Mouse (Mus musculus): Measurements from ENCODE around the gene Mak.
A peak's percentile ranks its signal among the peaks of the same experiment; 100 is the strongest.

Mak gene

DNA sequence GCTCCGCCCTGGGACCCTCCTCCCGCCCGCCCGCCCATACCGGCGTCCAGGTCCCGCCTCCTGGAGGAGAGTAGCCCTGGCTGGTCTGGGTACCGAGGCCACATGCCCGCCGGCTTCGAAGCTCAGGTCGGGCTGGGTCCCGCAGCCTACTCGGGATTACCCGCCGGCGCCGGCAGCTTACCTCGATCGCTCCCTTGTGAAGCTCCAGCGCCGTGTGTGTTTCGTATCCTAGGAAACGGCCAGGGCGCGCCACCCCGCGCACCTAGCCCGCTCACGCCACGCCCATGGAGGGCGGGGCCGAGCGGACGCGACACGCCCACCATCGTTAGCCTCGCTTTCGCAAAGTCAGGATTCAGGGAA is at the start of gene Mak:
Gene Mak (minus strand): TSS at position 286 of the 360 bp plus-strand sequence.
- peak; percentile 87 for DNase-seq

DNA sequence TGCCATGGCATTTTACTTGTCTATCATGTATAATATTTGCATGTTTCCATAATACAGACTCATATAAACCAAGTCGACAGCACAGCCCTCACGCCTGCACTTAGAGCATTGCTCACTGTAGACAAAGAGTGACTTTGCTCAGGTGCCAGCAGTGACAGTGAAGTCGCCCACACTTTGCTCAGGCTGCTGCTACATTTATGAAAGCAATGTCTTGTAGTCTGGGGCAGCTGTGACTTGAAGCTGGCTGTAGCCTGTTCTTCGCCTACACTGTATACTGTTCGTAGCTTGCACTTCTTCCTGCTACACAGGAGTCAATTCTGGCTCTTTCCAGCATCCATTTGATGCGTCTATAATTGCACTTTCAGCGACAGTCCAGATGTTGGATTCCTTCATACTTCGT is 49.6 kb upstream of the Mak start:
- no peak for DNase-seq

DNA sequence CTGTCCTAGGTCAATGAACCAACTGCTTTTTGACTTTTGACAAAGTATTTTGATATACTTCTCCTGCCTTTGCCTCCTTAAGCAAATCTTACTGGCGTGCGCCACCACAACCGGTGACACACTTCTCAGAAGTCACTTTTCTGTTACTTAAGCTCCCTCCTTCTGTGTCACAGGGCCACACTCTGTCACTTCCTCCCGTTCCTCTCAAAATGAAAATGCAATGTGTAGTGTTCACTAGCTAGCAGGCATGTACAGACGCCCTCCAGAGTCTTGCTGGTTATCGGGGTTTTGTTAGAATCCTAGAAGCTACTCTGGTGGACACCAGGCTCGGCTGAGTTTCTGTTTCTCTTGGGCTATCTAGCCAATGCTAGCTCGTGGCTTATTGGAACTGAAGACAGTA is 48.8 kb upstream of the Mak start:
- no peak for DNase-seq

DNA sequence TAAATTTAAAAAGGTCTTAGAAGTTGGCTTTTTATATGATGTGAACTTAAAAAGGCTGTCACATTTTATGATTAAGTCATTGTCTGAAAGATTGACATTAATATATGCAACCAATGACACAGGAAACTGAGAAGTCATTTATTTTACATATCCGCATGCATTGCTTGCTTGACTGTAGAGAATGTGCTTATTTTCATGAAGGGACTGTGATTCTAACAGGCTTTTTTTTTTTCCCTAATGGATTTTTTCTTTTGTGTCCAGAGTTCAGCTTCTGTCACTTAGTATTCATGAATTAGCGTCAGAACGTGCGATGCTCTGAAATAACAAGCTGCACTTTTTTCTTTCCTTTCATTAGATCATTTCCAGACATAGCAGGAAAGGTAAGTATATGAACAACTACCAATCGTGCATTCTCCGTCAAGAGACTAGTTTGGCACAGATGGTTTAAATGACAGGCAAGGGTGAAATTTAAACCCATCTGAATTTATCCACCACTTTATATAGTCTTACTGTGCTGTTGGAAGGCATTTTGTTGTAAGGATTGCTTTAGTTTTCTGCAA is 44.2 kb upstream of the Mak start:
- no peak for DNase-seq

DNA sequence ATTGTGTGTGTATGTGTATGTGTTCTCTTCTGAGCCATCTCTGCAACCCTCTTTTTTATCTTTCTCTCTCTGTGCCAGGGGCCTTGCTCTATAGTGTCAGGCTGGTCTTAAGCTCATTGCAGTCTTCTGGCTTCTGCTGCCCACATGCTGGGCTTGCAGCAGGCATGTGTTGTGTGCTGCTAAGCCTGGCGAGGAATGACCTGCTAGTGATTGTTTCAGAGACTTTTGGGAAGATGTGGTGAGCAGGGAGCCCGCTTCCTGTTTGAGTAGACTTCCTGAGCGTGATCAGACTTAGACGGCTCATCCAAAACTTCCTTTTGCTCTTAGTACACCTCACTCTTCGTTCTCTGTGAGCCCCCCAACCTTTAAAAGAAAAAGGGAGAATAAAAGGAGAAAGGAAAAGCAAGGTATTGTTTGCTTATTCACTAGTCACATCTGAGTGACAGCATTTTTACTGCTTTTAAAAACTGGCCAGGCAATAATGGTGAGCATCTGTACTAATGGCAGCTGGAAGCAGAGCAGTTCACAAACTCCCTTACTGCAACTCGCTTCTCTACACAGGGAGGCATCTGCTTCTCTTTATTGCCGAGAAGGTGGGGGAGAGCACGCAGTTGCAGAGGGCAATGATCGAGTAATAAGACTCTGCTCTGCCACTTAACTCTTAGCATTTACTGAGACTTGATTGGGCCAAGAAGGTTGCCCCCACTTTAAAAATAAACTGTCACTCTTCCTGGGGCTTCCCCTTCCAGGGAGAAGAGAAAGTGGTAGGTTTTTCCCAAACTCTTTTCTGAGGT is 39.8 kb upstream of the Mak start:
- DNase-seq: no peak

DNA sequence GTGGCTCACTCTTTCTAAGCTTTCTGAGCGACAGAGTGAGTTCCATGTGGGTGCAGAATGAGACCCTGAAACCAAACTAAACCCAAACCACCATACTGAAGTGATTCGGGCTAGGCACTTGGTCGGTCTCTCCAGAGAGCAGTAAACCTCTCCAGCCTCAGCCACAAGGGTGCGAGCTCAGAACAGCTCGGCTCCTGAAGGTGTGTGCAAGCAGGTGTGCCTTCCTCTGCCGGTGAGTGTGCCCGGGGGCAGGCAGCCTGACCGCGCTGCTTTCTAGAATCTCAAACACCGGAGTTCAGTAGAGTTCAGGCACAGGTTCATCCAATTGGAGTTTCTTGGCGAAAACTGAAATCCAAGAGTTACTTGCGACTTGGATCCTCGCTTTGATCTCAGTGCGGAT is 34.4 kb upstream of the Mak start, which contains the start of gene Sycp2l:
Gene Sycp2l (plus strand): TSS at position 368 of the 400 bp plus-strand sequence.
- no peak for DNase-seq

DNA sequence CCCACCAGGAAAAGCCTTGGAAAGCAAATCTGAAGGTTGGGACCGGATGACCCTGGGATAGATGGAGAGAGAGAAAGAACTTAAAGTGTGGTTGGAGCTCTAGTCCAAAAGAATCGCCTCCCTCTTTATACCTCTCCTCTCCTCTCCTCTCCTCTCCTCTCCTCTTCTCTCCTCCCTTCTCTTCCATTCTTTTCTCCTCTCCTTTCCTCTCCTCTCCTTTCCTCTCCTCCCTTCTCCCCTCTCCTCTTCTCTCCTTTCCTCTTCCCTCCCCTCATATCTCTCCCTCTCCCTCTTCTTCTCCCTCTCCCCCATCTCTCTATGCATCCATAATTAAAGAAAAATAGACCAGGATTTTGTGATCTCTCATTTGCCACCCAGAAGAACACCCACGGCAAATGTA is 31.4 kb upstream of the Mak start, which contains the start of gene Gcm2:
Gene Gcm2 (minus strand): TSS at position 101 of the 400 bp plus-strand sequence.
- DNase-seq: no peak

DNA sequence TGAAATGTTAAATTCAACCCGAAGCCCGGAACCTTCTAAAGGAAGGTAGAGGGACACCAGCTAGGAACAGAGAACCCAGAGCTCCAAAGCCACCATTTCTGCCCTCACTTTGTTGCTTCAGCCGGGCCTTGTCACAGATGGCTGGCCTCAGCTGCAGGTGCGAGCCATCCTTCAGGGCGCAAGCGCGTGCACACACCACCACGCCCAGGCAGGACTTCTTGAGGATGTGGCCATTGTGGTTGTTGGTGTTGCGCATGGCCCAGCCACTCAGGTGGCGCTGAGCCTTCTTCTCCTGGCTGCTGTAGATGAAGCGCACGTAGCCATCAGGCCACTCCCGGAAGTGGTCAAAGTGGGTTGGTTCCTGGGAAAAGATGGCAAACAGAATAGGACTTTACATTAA is 26.0 kb upstream of the Mak start:
- no peak for DNase-seq

DNA sequence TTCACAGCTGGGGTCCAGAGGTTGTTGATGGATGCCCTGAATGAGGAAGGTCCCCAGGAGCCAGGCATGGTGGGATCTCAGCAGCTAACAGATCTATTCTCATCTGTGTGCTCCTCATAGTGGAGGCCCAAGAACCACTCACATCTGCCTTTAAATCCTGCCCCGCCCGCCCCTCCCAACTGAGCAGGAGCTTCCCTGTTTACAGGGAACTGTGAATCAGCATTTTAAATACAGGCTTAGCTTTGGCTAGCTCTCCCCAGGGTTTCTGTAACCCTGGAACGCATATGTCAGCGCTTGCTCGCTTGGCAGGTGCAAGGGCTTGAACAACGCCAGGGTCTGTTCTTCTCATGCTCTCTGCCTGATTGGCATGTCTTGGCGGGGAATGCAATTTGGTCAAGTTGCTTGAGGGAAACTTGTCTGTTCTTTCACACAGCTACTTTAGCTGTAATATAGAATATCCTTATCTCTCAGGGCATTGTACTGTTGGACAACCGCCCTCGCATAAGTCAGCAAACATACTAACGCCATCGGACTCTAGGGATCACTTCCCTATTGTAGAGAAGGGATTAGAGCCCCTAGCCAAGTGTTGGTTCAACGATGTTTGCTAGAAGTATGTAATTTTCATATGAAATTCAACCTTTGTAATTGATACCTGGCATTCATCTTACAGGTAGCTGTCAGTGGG is 24.5 kb upstream of the Mak start:
- DNase-seq: peak; percentile 74

DNA sequence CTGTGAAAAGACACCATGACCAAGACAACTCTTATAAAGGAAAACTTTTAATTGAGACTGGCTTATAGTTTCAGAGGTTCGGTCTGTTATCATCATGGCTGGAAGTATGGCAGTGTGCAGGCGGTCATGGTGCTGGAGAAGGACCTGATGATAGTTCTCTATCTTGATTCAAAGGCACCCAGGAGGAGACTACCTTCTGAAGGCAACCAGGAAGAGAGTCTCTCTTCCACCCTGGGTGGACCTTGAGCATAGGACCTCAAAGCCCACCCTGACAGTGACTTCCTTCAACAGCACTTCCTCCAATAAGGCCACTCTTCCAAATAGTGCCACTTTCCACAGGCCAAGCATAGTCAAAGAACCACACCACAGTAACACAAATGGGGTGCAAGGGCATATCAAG is 20.5 kb upstream of the Mak start:
- DNase-seq: no peak

DNA sequence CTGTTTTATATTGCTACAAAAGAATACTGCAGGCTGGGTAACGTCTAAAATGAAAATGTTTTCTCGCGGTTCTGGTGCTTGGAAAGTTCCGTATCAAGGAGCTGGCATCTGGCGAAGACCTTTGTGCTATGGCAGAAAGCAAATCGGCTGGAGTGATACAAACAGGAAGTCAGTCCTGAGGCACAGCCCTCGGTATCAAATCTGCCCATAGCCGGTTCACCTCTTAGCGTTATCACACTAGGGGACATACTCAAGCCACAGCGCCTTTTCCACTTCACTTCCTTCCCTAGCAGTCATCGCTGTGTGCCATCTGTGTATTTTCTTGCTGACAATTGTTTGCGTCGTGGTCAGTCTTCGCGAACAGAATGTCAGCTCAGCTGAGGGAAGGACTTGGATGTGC is 18.8 kb upstream of the Mak start:
- peak; percentile 13 for DNase-seq

DNA sequence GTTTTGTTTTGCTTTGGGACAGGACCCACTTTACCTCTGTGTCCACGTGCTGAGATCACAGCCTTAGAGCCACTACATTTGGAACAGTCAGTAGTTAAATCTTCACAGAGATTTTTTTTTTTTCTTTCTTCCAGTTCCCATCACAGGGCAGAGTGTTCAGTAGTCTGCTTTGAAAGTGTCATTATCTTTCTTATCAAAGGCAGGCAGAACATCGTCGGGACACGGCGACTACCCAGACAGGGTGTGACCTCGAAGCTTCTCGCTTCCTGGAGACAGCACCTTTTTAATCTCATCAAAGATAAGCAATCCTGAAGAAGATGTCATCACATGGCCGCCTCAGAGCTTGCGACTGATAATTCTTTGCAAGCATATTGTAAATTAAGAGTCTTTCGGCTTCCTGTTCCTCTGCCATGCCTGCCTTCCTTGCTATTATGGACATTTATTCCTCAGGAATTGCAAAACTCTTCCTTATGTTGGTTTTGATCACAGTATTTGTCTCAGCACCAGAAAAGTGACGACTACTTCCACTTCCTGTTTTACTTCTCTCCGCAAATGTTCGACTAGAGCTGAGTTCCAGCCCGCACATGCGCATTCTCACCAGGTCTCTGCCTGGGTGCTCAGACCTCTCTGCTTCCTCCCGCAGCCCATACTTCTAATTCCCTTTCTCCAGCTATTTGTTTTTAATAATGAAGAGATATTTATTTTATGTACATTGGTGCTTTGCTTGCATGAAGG is 18.0 kb upstream of the Mak start:
- DNase-seq: peak; percentile 45

DNA sequence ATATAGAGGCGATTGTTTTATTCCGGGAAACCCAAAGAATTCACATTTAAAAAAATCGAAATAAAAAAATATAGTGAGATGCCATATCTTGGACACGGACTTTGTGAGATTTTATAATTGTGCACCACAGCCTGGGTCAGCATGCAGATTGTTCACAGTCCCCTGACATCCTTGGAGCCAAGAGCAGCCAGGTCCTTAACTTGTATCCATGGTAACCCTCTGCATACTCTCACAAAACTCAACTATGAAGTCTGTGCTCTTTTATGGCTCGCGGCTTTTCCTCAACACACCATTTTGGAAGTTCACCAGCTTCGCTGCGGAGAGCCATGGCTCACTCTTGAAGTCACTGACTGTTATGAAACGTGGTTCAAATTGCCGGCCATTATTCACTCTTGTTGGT is 14.7 kb upstream of the Mak start:
- no peak for DNase-seq

DNA sequence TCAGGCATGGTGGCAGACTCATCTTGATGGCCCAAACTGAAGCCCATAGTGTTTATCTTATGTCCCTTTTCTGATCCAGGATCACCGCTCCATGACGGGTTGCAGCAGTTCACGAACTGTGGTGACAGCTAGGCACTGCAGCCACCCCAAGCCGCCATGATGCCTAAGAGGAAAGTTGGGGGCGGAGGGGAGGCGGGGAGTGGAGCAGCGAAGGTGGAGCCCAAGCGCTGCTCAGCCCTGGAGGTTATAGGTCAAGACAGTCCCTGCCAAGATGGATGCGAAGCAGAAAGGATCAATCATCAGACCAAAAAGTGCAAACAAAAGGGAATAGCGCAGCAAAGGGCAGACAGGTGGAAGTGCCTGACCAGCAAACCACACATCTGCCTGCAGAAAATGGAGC is 11.8 kb upstream of the Mak start:
- no peak for DNase-seq

DNA sequence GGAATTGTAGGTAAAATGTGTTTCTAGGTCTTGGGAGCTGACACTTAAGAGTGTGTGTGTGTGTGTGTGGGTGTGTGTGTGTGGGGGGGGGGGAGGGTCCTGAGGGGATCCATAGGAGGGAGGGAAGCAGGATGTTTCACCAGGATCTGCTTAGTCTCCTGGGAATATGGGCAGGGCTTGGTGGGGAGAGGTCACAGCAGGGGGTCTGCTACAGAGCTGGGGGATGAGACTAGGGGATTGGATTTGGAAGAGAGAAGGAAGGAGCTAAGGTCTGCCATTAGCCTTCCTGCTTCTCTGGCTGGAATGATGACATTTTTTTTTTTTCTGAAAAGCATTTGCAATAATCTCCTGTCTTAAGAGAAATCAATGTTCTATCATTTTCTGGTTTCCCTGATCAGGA is 9.2 kb upstream of the Mak start:
- DNase-seq: no peak

DNA sequence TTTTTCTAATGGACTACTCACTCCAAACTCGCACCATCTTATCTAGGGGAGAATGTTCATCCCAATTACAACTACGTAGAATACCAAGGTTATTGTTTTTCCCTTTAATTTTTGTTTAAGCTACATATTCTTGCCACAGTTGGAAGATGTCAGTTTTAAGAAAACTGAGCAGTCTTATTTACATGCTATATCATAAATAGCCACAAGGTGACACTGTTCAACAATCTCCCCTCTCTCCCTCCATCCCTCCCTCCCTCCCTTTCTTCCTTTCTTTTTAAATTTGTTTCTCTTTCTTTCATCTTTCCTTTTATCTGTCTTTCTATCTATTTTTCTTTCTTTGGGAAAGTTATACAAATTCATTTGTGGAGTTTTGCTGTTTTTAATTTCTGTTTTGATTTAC is 5.6 kb upstream of the Mak start:
- DNase-seq: no peak

DNA sequence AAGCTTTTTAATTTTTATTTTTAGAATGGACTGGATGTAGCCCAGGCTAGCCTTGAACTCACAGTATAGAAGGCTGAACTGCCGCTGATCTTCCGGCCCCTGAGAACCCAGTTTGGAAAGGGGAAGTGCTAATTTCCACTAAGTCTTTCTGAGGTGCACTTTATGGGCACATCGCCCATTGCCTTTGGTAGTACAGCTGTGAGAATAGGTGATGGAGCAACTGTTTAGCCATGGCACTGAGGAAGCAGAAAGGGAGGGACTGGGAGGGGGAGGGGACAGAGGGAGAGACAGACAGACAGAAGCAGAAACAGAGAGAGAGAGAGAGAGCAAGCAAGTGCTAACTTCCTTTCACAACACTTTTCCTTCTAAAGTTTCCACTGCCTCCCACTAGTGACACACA is 5.0 kb upstream of the Mak start:
- DNase-seq: no peak

DNA sequence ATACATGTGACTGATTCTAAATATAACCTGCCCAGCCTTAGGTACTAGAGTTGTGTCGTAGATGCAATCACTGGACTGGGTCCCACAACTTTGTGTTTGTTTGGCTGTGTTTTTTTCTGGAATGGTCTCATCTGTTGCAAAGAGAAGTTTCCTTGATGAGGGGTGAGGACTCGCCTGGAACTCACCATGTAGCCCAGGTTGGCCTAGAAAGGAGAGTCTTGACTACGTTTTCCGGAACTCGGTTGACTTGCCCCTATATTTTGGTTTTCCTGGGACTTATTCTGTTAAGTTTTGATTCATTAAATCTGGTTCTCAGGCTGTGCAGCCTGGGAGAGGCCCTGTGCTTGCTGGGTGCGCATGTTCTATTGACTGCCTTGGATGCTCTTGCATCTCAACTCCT is 1.2 kb upstream of the Mak start:
- no peak for DNase-seq

DNA sequence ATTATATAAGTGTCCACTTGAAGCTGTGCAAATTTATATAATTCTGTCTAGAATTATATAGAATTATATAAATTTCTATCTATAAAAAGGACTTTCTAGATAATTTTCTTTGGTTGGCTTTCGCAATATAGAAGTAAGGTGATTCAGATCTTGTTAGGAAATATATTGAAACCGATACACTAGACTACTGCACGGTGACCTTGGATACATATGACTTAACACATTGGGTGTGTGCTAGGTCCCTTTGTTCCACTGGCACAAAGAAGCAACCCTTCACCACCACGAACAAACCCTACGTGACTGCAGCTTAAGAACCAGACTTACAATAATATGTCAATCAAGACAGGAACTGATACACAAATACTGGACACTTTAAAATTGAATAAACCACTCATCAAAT is 353 bp upstream of the Mak start:
- no peak for DNase-seq

DNA sequence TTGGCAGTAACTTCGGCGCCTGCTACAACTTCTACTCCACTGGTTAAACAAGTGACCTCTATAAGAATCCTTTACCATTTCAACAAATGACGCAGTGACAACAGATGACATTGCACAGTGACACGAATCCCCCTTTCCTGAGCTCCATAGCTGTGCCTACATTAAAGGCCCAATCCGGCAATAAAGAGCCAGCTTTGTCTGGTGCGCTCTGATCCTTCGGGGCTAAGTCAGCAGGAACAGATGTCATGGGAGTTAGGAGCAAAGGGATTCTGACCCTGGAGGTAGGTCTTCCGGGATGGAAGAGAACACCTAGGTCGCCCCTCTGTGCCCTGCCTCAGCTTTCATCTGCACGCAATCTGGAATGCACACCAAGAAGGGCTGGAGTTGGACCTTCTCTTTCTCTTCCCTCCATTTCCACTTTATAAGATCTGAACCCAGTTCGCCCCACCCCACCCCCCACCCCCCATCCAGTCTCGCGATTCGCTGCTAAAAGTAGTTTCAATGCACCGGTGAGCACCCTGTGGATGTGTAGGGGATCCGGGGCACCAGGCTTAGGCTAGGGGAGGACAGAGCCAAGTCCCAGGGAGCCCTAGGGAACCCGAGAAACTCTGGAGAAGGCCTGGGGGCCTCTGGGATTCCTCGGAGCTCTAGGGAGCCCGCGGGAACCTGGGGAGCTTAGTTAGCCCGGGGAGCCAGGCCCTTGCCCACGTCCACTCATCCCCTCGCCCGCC is 651 bp downstream of the Mak start:
- no peak for DNase-seq

DNA sequence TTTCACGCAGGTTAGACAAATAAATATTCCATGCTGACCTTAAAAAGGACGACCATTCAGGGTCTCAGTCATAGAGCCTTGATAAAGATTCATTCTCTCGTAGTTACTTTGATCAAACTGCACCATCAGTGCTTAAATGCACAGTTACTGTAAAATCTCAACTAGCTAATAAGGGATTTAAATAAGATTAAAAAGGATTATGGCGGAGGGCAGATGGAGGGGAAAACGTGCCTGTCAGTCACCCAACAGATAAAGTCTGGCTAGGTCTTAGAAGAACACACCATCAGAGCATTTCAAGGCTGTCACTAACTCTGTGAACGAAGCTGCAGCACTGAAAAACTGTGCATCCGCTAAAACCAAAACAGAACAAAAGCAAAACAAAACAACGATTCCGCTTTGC is 1.6 kb downstream of the Mak start:
- no peak for DNase-seq

DNA sequence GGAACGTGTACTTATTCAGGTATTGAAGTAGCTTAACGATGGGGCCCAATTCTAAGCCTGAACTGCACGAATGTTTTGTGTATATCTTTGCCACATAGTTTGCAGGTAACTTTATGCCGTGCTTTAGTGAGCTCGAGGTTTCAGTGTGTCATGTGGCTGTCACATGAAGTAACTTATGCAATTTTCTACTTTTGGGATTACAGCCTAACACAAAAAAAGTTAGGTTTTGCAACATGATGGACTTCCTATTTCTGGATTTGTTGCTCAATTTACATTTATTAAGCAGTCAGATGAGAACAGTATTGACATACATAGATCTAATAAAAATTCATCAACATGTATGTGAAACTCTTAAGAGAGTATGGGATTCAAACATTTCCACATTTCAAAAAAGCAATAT is 5.7 kb downstream of the Mak start:
- no peak for DNase-seq

DNA sequence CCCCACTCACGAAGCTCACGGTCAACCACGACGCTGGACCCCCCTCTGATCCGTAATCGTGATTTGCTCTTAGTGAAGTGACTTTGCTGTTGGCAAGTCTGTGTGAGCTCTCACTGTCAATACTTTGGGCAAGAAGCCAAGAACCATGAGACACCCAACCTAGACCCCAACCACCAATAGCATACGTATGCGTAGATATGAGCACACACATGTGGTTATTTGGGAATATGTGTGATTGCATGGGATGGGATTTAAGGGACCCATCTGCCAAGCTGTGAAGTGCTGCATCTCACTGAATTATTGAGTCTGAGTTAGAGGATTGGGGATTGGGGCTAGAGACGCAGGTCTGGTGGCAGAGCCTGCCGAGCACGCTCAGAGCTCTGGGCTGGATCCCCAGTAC is 7.9 kb downstream of the Mak start:
- no peak for DNase-seq
